Mouse (Mus musculus) embryonic facial prominence, embryonic 12.5 days (tissue): ENCODE measurements around the gene Maml2. TPM values are rescaled to one million over a fixed set of nuclear protein-coding genes. Genes with fewer than 3 reads are reported as not detected.

Experiments
- ATAC-seq: fragments of 200-750 bp; cut with Nextera tagmentation; 2 replicates; pipeline ENCODE4 v1.8.0; 2017; ENCODE audit not compliant: insufficient number of reproducible peaks, insufficient read depth, low FRiP score, low TSS enrichment
- H3K27ac ChIP-seq: fragments of 300-500 bp; sonication (generic); 2 replicates; pipeline ENCODE4 v1.5.1; 2016; ENCODE audit warnings: mild to moderate bottlenecking
- H3K27me3 ChIP-seq: fragments of 300-500 bp; sonication (generic); 2 replicates; pipeline ENCODE4 v1.6.1; 2016; ENCODE audit warnings: mild to moderate bottlenecking, moderate library complexity
- H3K36me3 ChIP-seq: fragments of 300-500 bp; sonication (generic); 2 replicates; pipeline ENCODE4 v1.6.1; 2016; ENCODE audit warnings: mild to moderate bottlenecking
- H3K4me1 ChIP-seq: fragments of 300-500 bp; sonication (generic); 2 replicates; pipeline ENCODE4 v1.6.1; 2016
- H3K4me2 ChIP-seq: fragments of 300-500 bp; sonication (generic); replicated peaks from 2 replicates; pipeline ENCODE4 v1.6.1; 2016; ENCODE audit warnings: mild to moderate bottlenecking, moderate library complexity
- H3K4me3 ChIP-seq: fragments of 300-500 bp; sonication (generic); 2 replicates; pipeline ENCODE4 v1.5.1; 2016; ENCODE audit warnings: mild to moderate bottlenecking
- H3K9ac ChIP-seq: fragments of 300-500 bp; sonication (generic); 2 replicates; pipeline ENCODE4 v1.6.1; 2016; ENCODE audit warnings: mild to moderate bottlenecking, moderate library complexity
- H3K9me3 ChIP-seq: fragments of 300-500 bp; sonication (generic); 2 replicates; pipeline ENCODE4 v1.6.1; 2016; ENCODE audit warnings: mild to moderate bottlenecking, moderate library complexity
- WGBS: fragments of 180-500 bp; shearing (Covaris S2); methylation state at CpG from one replicate; pipeline ENCODE4 v1.1.7; 2016; 5-methylcytosine and 5-hydroxymethylcytosine counted together
- polyA plus RNA-seq: library from polyadenylated mRNA; unstranded; fragments of >200 nt; fragmentation: Nextera tagmentation; extraction: Ambion mirVana; gene quantifications from 2 replicates; pipeline ENCODE4 v1.2.1, GENCODE M21; 2016

Maml2 gene
- polyA plus RNA-seq, 1 experiment from 2014 or later = 13.6 TPM

- Histone ChIP-seq H3K4me3 (no peak overlapping the region), H3K27me3 (no peaks in the 10 kb centered on the region), H3K4me2 (no peak overlapping the region), H3K9ac (no peak overlapping the region), H3K9me3 (no peaks in the 10 kb centered on the region), H3K4me1 (peaks cover 5% of the 10 kb centered on the region), H3K36me3 (no peaks in the 10 kb centered on the region), H3K27ac (no peak overlapping the region)
- ATAC-seq = no peak
- WGBS = 63% methylated on average over 9 of the region's 9 CpGs
Measured at GRCm38 (mm10) chr9:13522061-13522820, 224.5 kb downstream of the Maml2 start.

DNA sequence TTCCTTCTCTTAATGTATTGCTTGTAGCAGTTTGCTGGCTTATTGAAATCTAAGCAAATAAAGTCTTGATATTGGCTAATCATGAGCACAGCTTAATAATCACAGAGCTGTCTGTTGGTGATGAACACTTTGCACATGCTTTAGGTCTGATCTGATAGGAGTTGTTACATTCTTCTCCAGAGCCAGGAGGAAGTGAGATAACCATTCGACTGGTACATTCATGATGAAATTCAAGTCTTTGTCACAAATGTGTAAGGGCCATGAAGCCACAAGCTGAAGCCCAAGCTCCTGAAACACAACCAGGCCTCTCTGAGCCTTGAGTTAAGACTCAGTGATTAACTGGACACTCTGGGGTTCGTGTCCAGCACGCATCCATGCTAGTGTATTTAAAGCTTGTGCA, 225.3 kb downstream of the Maml2 start:
- H3K4me2 ChIP-seq = no peak overlapping the region
- 90% methylated on average over 3 of the region's 3 CpGs for WGBS
- H3K9ac ChIP-seq = no peak overlapping the region
- H3K27ac ChIP-seq = no peak overlapping the region
- ATAC-seq = no peak
- no peaks in the 10 kb centered on the region for H3K27me3 ChIP-seq
- H3K4me3 ChIP-seq = no peak overlapping the region
- no peaks in the 10 kb centered on the region for H3K36me3 ChIP-seq
- no peaks in the 10 kb centered on the region; the same call in 1 of the 2 replicates for H3K4me1 ChIP-seq
- no peaks in the 10 kb centered on the region for H3K9me3 ChIP-seq

DNA sequence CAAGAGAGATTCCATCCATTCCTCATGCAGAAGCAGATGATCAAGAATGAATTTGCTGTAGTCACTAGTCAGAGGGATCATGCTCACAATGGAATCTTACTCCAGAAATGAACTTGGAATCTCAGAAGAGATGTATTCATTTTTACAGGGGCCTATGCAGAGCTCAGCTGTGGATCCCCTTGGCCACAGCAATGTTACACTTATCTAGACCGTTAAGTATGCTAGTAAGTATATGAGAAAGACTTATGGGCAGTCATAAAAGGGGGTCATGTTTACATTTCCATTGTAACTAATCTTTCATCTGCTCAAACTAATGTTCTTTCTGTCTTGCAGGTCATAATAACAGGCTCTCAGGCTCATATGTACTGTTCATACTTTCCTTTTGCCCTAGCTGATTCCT, 227.3 kb downstream of the Maml2 start:
- no peak for ATAC-seq
- Histone ChIP-seq H3K4me1 (peaks cover 4% of the 10 kb centered on the region; the same call in 1 of the 2 replicates), H3K27me3 (no peaks in the 10 kb centered on the region), H3K4me3 (no peak overlapping the region), H3K27ac (no peak overlapping the region), H3K9ac (no peak overlapping the region), H3K9me3 (no peaks in the 10 kb centered on the region), H3K36me3 (no peaks in the 10 kb centered on the region), H3K4me2 (no peak overlapping the region)
- WGBS = 77% methylated on average over 1 of the region's 1 CpGs

GRCm38 (mm10) chr9:13525561-13526255, 228.0 kb downstream of the Maml2 start:
- Histone ChIP-seq H3K36me3 (no peaks in the 10 kb centered on the region), H3K4me1 (peaks cover 7% of the 10 kb centered on the region), H3K27ac (peak overlapping the region; percentile 37; the same call in 1 of the 2 replicates), H3K27me3 (no peaks in the 10 kb centered on the region), H3K4me2 (no peak overlapping the region), H3K9me3 (no peaks in the 10 kb centered on the region), H3K4me3 (no peak overlapping the region), H3K9ac (no peak overlapping the region)
- 64% methylated on average over 5 of the region's 5 CpGs for WGBS
- no peak for ATAC-seq

DNA sequence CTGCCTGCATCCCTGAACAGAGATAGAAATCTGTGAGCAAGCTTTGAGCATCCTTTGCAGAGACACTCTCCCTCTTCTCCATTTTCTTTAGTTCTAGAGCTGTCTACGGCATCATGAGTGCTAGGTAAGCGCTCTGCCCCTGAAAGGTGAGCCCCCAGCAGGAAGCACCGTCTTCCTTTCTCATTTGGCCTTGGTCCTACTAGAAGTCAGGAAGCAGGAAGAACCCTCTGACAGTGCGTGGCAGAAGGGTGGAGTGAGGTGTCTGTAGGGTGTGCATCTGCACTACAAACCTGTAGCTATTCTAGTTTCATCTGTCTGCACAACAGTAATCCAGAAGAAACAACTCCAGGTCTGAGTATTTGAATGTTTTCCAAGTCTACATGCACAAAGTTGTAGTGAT, 232.8 kb downstream of the Maml2 start:
- H3K27ac ChIP-seq = peak overlapping the region; percentile 54; the same call in 1 of the 2 replicates
- no peak overlapping the region for H3K4me3 ChIP-seq
- 70% methylated on average over 4 of the region's 4 CpGs for WGBS
- 0 out of 2 replicates have a peak, but pooled peaks cover 5% of the 10 kb centered on the region for H3K9me3 ChIP-seq
- H3K4me2 ChIP-seq = no peak overlapping the region
- no peak for ATAC-seq
- H3K4me1 ChIP-seq = peaks cover 13% of the 10 kb centered on the region
- H3K27me3 ChIP-seq = no peaks in the 10 kb centered on the region
- H3K9ac ChIP-seq = no peak overlapping the region
- H3K36me3 ChIP-seq = no peaks in the 10 kb centered on the region

DNA sequence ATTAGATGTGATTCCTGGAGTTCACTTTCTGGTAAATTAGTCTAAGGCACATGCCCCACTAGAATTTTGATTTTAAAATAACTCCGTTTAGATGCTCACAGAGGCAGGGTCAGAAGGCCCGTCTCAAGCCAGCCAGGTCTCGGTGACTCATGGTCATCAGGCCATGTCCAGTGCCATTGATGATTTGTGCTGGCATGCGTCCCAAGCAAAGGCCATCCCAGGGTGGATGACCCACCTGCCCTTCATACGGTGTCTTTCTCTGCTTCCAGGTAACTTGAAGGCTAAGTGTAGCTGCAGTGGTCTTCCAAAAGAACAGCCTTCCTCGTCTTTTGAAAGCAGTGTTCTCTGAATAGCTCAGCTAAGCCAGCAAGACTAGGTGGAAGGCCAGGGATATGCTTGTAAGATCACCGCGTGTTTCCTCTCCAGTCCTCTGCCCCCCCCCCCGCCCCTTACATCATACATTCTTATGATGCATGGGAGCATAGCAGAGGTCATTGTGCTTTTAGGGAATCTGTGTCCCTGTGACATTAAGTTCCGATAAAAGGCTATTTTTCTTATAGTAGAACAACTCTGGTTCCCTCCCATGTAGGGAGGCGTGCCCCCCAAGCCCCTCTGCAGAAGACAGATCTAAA, 235.4 kb downstream of the Maml2 start:
- Histone ChIP-seq H3K36me3 (no peaks in the 10 kb centered on the region), H3K4me3 (no peak overlapping the region), H3K4me1 (peaks cover 26% of the 10 kb centered on the region), H3K9ac (no peak overlapping the region), H3K9me3 (0 out of 2 replicates have a peak, but pooled peaks cover 5% of the 10 kb centered on the region), H3K27me3 (no peaks in the 10 kb centered on the region), H3K27ac (no peak overlapping the region), H3K4me2 (no peak overlapping the region)
- no peak for ATAC-seq
- WGBS = 82% methylated on average over 11 of the region's 11 CpGs

DNA sequence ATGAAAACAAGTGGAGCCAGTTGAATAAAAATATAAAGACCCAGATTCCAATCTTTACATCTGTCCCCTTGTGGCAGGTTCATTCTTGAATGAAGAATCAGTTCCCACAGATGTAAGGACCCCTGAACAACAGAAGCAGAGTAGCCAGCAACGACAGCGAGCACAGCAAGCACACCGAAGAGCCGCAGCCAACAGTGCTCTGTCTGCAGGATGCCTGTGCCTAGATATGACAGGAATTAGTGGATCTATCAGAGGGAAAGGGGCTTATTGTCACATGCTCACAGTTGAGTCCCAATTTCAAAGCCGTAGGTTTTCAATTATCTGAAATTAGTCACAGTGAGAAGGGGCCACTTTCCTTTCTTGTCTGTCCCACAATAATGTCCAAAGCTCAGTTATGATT, 238.0 kb downstream of the Maml2 start:
- Histone ChIP-seq H3K4me3 (no peak overlapping the region), H3K27me3 (no peaks in the 10 kb centered on the region), H3K27ac (0 out of 2 replicates have a peak overlapping the region, but pooled peaks have one; percentile 20), H3K4me1 (peaks cover 39% of the 10 kb centered on the region), H3K9me3 (0 out of 2 replicates have a peak, but pooled peaks cover 5% of the 10 kb centered on the region), H3K4me2 (no peak overlapping the region), H3K9ac (no peak overlapping the region), H3K36me3 (no peaks in the 10 kb centered on the region)
- no peak for ATAC-seq
- 22% methylated on average over 5 of the region's 5 CpGs for WGBS

DNA sequence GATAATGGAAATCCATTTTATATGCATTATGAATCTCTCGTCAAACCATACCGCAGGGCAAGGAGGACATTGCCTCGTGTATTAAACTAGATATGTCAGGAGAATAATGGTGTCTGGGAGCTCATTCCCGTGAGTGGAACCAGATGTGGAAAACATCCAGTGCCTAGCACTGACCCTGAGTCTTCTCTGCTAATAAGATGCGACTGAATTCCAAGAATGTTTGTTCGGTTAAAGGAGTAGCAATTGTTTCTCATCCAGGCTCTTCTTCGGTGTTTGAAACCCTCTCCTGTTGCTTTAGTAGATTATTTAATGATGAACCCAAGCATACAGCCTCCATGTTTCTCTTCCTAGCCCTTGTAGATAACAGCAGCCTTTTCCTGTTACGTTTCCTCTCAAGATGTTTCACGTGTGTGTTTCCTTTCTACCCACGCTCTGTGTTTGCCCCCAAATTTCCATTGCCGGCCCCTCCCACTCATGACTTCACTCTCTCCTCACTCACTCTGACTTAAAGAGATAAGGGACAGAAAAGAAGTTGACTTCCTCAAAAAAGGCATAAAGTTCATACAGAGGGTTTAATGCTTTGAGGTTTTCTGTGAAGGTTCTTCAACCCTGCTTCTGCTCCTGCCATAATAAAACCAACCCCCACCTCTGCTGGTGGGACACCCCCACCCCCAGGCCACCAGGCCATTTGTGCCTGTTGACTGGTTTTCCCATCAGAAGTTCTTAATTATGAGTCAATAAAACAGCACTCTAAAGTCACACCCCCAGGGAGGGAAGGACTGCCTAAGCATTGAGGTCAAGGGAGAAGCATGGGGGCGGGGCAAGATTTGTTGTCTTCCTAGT, 238.9 kb downstream of the Maml2 start:
- Histone ChIP-seq H3K4me2 (peak overlapping the region; percentile 21; the same call in 1 of the 2 replicates), H3K36me3 (no peaks in the 10 kb centered on the region), H3K27ac (peak overlapping the region; percentile 12; the same call in 1 of the 2 replicates), H3K4me1 (peaks cover 38% of the 10 kb centered on the region), H3K4me3 (no peak overlapping the region), H3K27me3 (no peaks in the 10 kb centered on the region), H3K9me3 (0 out of 2 replicates have a peak, but pooled peaks cover 5% of the 10 kb centered on the region), H3K9ac (no peak overlapping the region)
- no peak for ATAC-seq
- 19% methylated on average over 12 of the region's 12 CpGs for WGBS

GRCm38 (mm10) chr9:13538200-13538599, 240.4 kb downstream of the Maml2 start:
- ATAC-seq = no peak

DNA sequence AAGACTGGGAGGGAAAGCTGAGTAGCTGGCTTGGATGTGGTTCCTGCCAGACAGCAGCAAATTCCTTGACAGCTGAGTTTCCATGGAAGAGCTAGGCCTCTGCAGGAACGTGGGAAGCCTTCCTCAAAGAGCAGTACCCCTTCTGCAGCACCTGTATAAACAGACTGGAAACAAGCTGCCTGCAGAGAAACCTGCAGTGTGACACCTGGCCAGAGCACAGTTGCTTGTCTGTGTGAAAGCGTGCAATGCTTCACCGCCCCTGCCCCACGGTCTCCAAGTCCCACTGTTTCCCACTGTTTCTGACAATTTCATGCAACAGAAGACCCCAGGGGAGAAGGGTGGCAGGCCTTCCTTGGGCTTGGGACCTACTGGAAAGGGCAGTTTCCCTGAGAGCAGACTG, 241.8 kb downstream of the Maml2 start:
- no peaks in the 10 kb centered on the region for H3K27me3 ChIP-seq
- H3K9ac ChIP-seq = no peak overlapping the region
- 31% methylated on average over 4 of the region's 4 CpGs for WGBS
- H3K4me1 ChIP-seq = peaks cover 38% of the 10 kb centered on the region
- no peaks in the 10 kb centered on the region for H3K9me3 ChIP-seq
- no peak overlapping the region for H3K4me3 ChIP-seq
- ATAC-seq = no peak
- peak overlapping the region; percentile 63; the same call in 1 of the 2 replicates for H3K27ac ChIP-seq
- no peak overlapping the region for H3K4me2 ChIP-seq
- no peaks in the 10 kb centered on the region for H3K36me3 ChIP-seq

More at GRCm38 (mm10) chr9:13538200-13538599, 240.4 kb downstream of the Maml2 start:
- Histone ChIP-seq H3K9me3 (0 out of 2 replicates have a peak, but pooled peaks cover 5% of the 10 kb centered on the region), H3K4me3 (no peak overlapping the region), H3K4me1 (peaks cover 38% of the 10 kb centered on the region), H3K9ac (no peak overlapping the region), H3K36me3 (no peaks in the 10 kb centered on the region), H3K27me3 (no peaks in the 10 kb centered on the region), H3K4me2 (no peak overlapping the region), H3K27ac (no peak overlapping the region)
- WGBS = 79% methylated on average over 7 of the region's 7 CpGs

- Histone ChIP-seq H3K36me3 (no peaks in the 10 kb centered on the region), H3K4me3 (no peak overlapping the region), H3K9ac (no peak overlapping the region), H3K27me3 (no peaks in the 10 kb centered on the region), H3K27ac (0 out of 2 replicates have a peak overlapping the region, but pooled peaks have one; percentile 1), H3K4me2 (no peak overlapping the region), H3K9me3 (no peaks in the 10 kb centered on the region), H3K4me1 (peaks cover 38% of the 10 kb centered on the region)
- no peak for ATAC-seq
- 88% methylated on average over 2 of the region's 2 CpGs for WGBS
Measured at GRCm38 (mm10) chr9:13540227-13540626, 242.5 kb downstream of the Maml2 start.
